Mouse (Mus musculus): Measurements from ENCODE around the gene Sbf2. TPM values are rescaled to one million over a fixed set of nuclear protein-coding genes. Genes with fewer than 3 reads are reported as not detected.

Sbf2 gene
- polyA plus RNA-seq, 1 experiment from 2014 or later = 68.8 TPM

DNA sequence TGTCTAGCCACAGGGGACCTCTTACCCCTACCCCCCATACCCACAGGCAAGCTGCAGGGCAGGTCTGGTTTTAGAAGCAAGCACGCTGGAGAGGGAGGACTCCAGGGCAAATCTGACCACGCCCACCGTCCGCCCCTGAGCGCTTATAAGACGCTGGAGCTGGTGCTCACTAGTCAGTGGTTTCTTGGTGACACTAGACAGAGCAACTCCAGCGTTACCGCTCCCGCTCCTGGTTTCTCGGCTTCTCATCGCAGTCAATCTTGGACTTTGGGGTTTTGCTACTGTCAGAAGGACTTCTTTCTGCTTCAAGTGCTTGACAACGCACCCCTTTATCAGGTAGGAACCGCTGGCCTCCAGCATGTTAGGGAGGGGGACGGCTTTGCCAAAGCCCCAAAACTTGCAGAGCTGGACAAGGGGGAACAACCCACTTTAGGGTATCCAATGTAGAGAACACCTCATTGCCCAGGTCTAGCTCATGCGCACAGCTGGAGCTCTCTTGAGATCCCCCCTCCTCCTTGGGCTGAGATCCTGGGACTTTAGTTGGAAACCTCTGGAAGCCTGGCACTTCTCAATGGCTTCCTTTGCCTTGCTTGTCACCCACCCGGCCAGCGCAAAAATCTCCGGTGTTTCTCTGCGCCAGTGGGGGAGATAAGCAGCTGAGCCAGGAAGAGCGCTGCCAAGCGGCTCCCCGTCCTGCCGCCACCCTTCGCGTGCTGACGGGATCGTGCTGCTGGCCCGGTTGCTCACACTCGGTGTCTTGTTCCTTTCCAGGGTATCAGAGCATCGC, 13.0 kb upstream of the Sbf2 start, which contains the start of gene Adm:
Gene Adm, plus strand, starts transcription at position 176 of the 787 bp plus-strand sequence.
- H3K9ac ChIP-seq (replicated peaks) = peak within 1 kb of the TSS; percentile 46; the same call in 1 of the 2 replicates
- ATAC-seq (replicated peaks) = peak; percentile 23; the same call in 1 of the 2 replicates
- H3K4me2 ChIP-seq (replicated peaks) = peak within 1 kb of the TSS; percentile 68
- H3K9me3 ChIP-seq = no peaks in the 10 kb centered on the region
- peak within 1 kb of the TSS; percentile 42 for H3K4me3 ChIP-seq
- peaks cover 38% of the 10 kb centered on the region for H3K4me1 ChIP-seq
- no peak within 1 kb of the TSS for H3K27ac ChIP-seq (replicated peaks)
- under 1% methylated on average over 30 of the region's 30 CpGs for WGBS
- peaks cover 58% of the 10 kb centered on the region for H3K27me3 ChIP-seq
- H3K36me3 ChIP-seq = no peaks in the 10 kb centered on the region

DNA sequence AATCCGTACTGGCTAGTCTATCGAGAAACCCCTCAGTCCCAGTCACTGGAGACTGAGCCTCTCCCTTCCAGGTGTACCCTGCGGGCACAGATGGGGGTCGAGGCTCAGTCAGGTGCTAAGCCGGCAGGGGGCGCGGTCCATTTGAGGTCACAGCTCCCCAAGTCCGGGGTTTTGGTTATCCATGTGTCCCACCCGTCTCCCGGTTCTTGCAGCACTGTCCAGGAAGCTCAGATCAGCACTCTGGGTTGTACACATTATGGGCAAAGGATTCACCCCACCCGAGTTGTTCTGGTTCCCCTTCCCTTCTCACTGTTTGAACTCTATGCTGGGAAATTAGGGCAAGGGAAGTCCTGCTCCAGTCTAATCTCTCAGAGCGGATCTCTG, 12.4 kb upstream of the Sbf2 start:
- Histone ChIP-seq H3K9ac (replicated peaks) (no peak overlapping the region), H3K4me3 (peak overlapping the region; percentile 42), H3K36me3 (no peaks in the 10 kb centered on the region), H3K27me3 (peaks cover 58% of the 10 kb centered on the region), H3K4me1 (peaks cover 38% of the 10 kb centered on the region), H3K4me2 (replicated peaks) (peak overlapping the region; percentile 68), H3K9me3 (no peaks in the 10 kb centered on the region), H3K27ac (replicated peaks) (no peak overlapping the region)
- under 1% methylated on average over 12 of the region's 12 CpGs for WGBS
- no peak for ATAC-seq (replicated peaks)

DNA sequence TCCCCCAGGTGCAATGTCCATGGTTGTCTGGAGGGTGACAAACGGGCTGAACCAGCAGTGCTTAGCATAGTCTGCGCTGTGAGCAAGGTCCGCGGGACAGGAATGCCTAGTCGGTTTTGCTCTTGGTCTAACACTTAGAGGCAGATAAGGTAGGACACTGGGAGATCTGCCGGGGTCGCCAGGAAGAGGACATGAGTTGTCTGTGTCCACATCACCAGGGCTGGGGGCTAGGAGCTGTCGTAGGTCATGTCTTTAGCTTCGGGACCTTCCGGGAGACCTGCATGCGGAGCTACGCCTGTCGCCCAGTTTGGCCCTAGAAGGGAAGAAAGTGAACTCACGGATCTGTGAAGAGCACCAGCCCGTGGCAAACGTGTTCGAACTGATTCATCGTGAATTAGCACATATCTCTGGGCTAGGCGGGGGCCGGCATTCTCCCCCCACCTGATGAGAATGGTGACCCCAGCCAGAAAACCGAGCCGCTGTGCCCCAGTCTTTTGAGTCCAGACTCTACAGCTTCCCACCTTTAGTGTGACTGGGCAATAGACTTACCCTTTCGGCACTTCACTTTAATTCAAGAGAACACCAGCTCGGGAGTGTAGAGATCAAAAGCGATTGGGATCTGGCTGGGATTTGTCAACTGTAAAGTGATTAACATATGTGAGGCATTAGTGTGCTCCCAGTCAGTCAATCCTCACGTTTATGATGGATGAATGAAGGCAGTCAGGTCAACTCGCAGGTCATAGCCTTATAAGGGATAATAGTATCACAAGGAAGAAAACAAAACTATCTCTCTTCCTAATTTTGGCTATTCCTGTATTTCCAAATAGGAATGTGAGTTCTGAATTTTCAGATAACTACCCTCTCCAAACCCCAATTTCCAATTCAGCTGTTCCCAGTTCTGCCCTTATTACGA, 11.7 kb upstream of the Sbf2 start:
- Histone ChIP-seq H3K27ac (replicated peaks) (no peak overlapping the region), H3K4me1 (peaks cover 38% of the 10 kb centered on the region), H3K4me3 (no peak overlapping the region), H3K27me3 (peaks cover 55% of the 10 kb centered on the region), H3K9ac (replicated peaks) (no peak overlapping the region), H3K9me3 (no peaks in the 10 kb centered on the region), H3K4me2 (replicated peaks) (peak overlapping the region; percentile 68; the same call in 1 of the 2 replicates), H3K36me3 (no peaks in the 10 kb centered on the region)
- WGBS = 7% methylated on average over 28 of the region's 28 CpGs
- ATAC-seq (replicated peaks) = no peak

DNA sequence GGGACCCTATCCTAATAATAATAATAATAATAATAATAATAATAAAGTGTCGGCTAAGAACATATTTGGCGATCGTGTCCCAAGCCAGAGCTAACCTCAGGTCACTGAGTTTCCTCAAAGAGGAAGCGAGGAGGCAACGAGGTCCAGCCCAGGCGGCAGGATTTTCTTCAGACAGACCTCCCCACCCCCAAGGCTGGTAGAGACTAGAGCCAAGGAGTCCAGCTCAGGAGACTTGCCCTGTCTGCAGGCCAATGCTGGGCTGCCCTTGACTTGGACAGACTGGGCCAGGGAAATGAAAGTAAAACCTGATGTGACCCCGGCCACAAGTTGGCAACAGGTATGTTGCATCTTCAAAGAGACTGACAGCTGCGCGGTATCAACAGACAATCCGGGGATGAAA, 10.8 kb upstream of the Sbf2 start:
- Histone ChIP-seq H3K4me2 (replicated peaks) (no peak overlapping the region), H3K36me3 (no peaks in the 10 kb centered on the region), H3K4me3 (no peak overlapping the region), H3K9me3 (no peaks in the 10 kb centered on the region), H3K27ac (replicated peaks) (no peak overlapping the region), H3K4me1 (peaks cover 38% of the 10 kb centered on the region), H3K27me3 (peaks cover 48% of the 10 kb centered on the region), H3K9ac (replicated peaks) (no peak overlapping the region)
- ATAC-seq (replicated peaks) = no peak
- WGBS = 63% methylated on average over 10 of the region's 10 CpGs

DNA sequence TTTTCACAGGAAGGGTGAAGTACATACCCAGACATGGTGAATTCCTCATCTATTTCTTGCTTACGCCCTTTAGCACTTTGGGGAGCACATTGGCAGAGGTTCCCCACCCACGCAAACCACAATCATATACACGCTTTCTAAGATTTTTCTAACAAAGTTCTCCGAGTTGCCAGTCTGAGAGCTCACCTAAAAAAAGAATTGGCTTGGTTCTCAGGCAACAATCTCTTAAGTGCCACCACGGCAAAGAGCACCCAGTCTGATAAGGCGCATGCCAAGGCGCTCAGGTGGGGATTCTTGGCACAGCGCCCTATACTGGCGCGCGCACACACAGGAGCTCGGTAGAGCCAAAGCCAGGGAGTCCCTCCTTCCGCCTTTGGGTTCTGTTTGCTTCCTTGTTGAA, 10.2 kb upstream of the Sbf2 start:
- Histone ChIP-seq H3K27ac (replicated peaks) (no peak overlapping the region), H3K27me3 (peaks cover 47% of the 10 kb centered on the region), H3K36me3 (no peaks in the 10 kb centered on the region), H3K4me1 (peaks cover 34% of the 10 kb centered on the region), H3K4me2 (replicated peaks) (no peak overlapping the region), H3K9ac (replicated peaks) (no peak overlapping the region), H3K9me3 (no peaks in the 10 kb centered on the region), H3K4me3 (no peak overlapping the region)
- WGBS = 80% methylated on average over 13 of the region's 13 CpGs
- no peak for ATAC-seq (replicated peaks)

DNA sequence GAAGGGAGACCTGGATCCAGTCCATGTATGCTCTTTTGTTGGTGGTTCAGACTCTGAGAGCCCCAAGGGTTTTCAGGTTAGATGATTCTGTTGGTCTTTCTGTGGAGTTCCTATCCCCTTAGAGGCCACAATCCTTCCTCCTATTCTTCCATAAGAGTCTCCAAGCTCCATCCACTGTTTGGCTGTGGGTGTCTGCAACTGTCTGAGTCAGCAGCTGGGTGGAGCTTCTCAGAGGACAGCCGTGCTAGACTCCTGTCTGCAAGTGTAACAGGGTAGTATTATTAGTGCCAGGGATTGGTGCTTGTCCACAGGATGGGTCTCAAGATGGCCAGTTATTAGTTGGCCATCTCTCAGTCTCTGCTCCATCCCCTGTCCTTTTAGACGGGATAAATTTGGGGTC, 9.3 kb upstream of the Sbf2 start:
- no peak overlapping the region for H3K4me2 ChIP-seq (replicated peaks)
- no peak overlapping the region for H3K9ac ChIP-seq (replicated peaks)
- WGBS = 64% methylated on average over 2 of the region's 2 CpGs
- no peaks in the 10 kb centered on the region for H3K9me3 ChIP-seq
- no peaks in the 10 kb centered on the region for H3K36me3 ChIP-seq
- no peak overlapping the region for H3K27ac ChIP-seq (replicated peaks)
- ATAC-seq (replicated peaks) = no peak
- H3K27me3 ChIP-seq = peaks cover 40% of the 10 kb centered on the region
- peaks cover 30% of the 10 kb centered on the region for H3K4me1 ChIP-seq
- no peak overlapping the region for H3K4me3 ChIP-seq

DNA sequence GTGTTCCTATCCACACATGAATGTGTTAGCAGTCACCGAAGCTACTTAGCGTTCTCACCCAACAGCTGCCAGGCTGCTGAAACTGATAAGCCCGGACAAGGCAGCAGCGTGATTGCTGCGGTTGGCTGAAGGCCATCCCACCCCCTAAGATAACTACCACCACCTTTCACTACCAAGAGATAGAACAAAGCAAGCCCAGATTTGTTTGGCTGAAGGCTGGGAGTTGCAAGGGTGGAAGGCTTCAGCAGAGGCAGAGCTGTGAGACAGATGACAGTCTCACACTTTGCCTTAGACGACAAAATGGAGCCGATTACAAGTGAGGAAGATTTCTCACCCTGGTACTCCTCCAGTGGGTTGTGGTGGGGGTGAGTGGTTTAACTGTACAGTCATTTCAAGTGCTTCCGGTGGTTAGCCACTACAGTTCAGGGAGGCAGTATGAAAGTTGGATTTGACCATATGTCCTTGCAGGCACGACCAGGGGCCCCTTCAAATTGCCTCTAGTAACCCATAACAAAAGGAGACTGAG, 4.4 kb upstream of the Sbf2 start:
- no peaks in the 10 kb centered on the region for H3K36me3 ChIP-seq
- H3K4me2 ChIP-seq (replicated peaks) = no peak overlapping the region
- H3K4me1 ChIP-seq = peaks cover 10% of the 10 kb centered on the region
- 46% methylated on average over 9 of the region's 9 CpGs for WGBS
- H3K27me3 ChIP-seq = no peaks in the 10 kb centered on the region
- no peak overlapping the region for H3K4me3 ChIP-seq
- no peak for ATAC-seq (replicated peaks)
- H3K27ac ChIP-seq (replicated peaks) = no peak overlapping the region
- no peak overlapping the region for H3K9ac ChIP-seq (replicated peaks)
- no peaks in the 10 kb centered on the region for H3K9me3 ChIP-seq

DNA sequence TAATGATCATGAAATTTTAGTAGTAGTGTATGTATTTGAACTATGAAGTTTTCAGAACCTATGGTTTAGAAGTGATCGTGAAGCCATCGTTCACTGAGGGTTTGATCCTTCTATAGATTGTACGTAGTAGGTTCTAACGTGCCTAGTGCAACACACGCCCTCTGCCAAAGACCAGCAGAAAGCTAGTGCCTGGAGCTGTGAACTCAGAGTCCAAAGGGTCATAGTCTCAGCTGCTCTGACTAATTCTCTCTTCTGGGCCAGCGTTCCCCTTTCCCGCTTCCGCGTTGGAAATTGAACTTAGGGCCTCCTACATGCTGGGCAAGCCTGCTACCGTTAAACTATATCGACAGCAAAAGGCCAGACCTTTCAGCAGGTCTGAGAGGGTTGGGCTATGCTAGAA, 1.1 kb upstream of the Sbf2 start:
- H3K4me1 ChIP-seq = peaks cover 24% of the 10 kb centered on the region
- WGBS = 20% methylated on average over 11 of the region's 11 CpGs
- H3K4me3 ChIP-seq = 0 out of 2 replicates have a peak overlapping the region, but pooled peaks have one; percentile 71
- no peak for ATAC-seq (replicated peaks)
- no peaks in the 10 kb centered on the region for H3K27me3 ChIP-seq
- H3K4me2 ChIP-seq (replicated peaks) = peak overlapping the region; percentile 85; the same call in 1 of the 2 replicates
- H3K36me3 ChIP-seq = no peaks in the 10 kb centered on the region
- H3K9me3 ChIP-seq = no peaks in the 10 kb centered on the region
- H3K27ac ChIP-seq (replicated peaks) = no peak overlapping the region
- H3K9ac ChIP-seq (replicated peaks) = no peak overlapping the region

DNA sequence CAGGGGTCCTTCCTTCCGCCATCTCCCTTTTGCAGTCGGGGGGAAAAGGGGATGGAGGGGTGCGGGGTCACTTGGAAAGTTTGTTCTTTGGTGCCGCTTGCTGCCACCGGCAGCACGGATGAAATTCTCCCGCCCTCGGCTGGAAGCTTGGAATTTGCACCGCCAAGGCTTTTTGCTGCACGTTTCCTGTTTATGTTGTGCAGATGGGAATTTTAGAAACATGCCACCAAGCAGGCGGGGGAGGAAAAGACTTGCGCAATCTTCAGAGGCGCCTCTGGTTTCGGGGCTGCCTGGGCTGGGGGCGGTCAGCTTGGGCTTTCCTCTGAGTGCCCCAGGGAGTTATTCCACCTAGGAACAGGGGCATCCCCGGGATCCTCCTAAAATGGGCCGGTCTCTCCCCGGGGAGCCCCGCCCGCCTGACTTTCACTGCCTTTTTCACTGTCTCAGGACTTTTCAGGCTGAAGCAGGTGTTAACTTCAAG, 469 bp upstream of the Sbf2 start:
- H3K9me3 ChIP-seq = no peaks in the 10 kb centered on the region
- H3K27ac ChIP-seq (replicated peaks) = peak overlapping the region; percentile 97
- peak; percentile 12; the same call in 1 of the 2 replicates for ATAC-seq (replicated peaks)
- H3K4me2 ChIP-seq (replicated peaks) = peak overlapping the region; percentile 85
- WGBS = under 1% methylated on average over 20 of the region's 20 CpGs
- no peaks in the 10 kb centered on the region for H3K36me3 ChIP-seq
- H3K27me3 ChIP-seq = no peaks in the 10 kb centered on the region
- peaks cover 24% of the 10 kb centered on the region for H3K4me1 ChIP-seq
- peak overlapping the region; percentile 91 for H3K9ac ChIP-seq (replicated peaks)
- H3K4me3 ChIP-seq = peak overlapping the region; percentile 71

DNA sequence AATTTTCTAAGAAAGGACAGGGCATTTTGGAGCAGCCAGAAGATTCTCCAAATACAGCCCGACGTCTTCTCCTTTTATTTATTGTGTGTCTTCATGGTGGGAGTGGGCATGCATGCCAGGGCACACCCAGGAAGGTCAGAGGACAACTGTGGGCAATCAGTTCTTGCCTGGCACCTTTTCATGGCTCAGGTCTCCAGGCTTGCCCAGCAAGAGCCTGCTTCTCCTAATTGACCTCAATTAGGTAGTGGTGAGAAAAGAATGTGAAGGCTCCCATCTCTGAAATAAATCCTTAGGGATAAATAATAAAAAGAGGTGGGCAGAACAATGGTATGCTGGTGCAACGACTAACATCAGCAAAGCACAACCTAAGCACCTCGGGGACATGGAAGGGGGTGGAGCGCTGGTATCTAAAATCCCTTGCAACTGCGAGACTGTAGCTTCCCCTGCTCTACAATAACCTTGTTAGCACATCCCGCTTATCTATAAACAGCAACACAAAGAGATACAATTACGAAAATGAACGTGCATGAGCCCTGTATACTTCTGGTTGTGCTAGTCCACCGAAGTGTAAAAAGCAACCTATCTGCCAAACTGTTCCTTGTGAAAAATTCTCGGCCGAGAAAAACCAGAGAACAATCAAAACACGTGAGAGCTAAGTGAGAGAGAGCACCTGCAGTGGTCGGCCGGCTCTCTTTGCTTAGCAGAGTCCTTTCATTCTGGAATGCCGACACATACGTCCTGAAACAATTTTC, 1.2 kb downstream of the Sbf2 start:
- ATAC-seq (replicated peaks) = peak; percentile 11; the same call in 1 of the 2 replicates
- peaks cover 20% of the 10 kb centered on the region for H3K4me1 ChIP-seq
- peak overlapping the region; percentile 85 for H3K4me2 ChIP-seq (replicated peaks)
- H3K4me3 ChIP-seq = peak overlapping the region; percentile 71
- H3K9ac ChIP-seq (replicated peaks) = peak overlapping the region; percentile 91
- no peaks in the 10 kb centered on the region for H3K27me3 ChIP-seq
- peak overlapping the region; percentile 97 for H3K27ac ChIP-seq (replicated peaks)
- 2% methylated on average over 17 of the region's 17 CpGs for WGBS
- H3K36me3 ChIP-seq = no peaks in the 10 kb centered on the region
- no peaks in the 10 kb centered on the region for H3K9me3 ChIP-seq

DNA sequence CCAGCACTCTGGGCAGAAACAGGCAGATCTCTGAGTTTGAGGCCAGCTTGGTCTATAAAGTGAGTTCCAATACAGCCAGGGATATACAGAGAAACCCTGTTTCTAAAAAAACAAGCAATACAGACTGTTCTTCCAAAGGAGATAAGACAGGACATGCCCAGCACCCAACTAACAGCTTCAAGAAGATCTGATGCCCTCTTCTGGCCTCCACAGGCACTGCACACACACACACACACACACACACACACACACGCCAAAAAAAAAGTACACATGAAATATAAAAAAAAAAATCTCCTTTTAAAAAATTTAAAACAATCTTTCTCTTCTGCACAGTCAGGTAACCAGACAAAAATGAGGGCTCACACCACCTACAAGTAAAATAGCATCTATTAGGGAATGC, 7.8 kb downstream of the Sbf2 start:
- H3K4me1 ChIP-seq = no peaks in the 10 kb centered on the region; the same call in 1 of the 2 replicates
- 95% methylated on average over 1 of the region's 1 CpGs for WGBS
- H3K27ac ChIP-seq (replicated peaks) = no peak overlapping the region
- ATAC-seq (replicated peaks) = no peak
- H3K9ac ChIP-seq (replicated peaks) = no peak overlapping the region
- no peak overlapping the region for H3K4me3 ChIP-seq
- no peaks in the 10 kb centered on the region for H3K9me3 ChIP-seq
- no peaks in the 10 kb centered on the region for H3K27me3 ChIP-seq
- H3K4me2 ChIP-seq (replicated peaks) = no peak overlapping the region
- H3K36me3 ChIP-seq = no peaks in the 10 kb centered on the region

All from forebrain, embryonic 15.5 days (tissue).